Mouse (Mus musculus): ENCODE results near the gene Sel1l3.
A peak's percentile ranks its signal among the peaks of the same experiment; 100 is the strongest.

The Sel1l3 gene

DNA sequence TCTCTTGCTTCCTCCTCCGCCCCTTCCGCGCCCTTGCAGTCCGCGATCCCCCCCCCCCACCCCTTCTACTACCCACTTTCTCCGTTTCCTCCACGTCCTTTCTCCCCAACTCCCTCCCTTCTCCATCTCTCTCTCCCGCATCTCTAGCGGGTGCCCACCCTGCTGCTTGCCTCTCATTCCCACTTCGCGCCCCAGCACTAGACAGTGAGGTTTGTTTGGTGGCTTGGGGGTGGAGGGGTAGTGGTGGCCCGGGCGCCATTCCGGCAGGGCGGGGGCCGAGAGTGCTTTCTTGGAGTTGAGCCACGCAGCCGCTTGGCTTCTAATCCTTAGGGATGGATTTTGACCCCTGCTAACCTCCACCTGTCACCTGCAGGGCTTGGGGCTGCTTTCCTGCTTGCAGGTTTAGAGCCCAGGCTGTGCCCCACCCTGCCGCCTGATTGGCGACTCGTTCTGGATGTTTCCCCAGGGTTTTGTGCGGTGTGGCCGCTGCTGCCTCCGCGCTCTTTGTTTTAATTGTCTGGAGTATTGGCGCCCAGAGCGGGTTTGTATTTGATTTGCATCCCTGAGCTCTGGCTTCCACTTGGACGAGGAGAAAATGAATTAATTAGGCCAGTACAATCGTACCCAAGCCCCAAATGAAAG lies at the start of gene Sel1l3:
Sel1l3 (minus strand) TSS at position 217 of the 642 bp plus-strand sequence.
- peak; percentile 75 for DNase-seq

DNA sequence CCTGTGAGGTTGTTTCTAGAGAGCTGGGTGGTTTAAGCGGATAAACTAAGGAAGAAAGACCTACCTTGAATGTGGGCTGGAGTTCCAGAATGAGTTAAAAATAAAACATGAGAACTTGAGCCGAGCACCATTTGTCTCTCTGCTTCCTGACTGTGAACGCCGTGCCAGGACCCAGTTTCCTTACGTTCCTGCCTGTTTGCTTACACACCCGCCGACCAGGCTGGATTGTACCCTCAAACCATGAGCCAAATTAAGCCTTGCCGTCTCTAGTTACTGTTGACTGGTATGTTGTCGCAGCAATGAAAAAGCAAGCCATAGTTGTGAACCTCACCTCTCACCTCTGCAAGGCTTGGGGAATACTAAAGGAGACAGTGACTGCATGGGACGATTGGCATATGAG lies 48.3 kb upstream of the Sel1l3 start:
- no peak for DNase-seq

DNA sequence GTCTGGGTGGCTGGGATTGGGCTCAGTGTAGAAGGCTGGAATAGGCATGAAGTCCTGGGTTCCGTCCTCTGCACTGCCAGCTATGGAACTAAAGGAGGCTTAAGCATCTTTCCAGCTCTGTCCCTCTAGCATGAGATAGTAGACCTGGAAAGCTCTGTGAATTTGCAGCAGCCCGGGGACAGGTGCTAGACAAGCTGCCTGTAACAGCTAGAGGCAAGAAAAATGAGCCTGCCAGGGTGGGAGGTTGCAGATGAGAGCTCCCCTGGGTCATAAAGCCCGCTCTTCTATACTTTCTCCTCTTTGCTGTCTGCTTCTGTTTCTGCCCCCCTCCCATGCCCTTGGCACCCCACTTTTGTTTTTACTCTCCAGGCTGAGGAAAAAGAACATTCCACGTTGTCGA lies 46.2 kb upstream of the Sel1l3 start:
- DNase-seq = no peak

DNA sequence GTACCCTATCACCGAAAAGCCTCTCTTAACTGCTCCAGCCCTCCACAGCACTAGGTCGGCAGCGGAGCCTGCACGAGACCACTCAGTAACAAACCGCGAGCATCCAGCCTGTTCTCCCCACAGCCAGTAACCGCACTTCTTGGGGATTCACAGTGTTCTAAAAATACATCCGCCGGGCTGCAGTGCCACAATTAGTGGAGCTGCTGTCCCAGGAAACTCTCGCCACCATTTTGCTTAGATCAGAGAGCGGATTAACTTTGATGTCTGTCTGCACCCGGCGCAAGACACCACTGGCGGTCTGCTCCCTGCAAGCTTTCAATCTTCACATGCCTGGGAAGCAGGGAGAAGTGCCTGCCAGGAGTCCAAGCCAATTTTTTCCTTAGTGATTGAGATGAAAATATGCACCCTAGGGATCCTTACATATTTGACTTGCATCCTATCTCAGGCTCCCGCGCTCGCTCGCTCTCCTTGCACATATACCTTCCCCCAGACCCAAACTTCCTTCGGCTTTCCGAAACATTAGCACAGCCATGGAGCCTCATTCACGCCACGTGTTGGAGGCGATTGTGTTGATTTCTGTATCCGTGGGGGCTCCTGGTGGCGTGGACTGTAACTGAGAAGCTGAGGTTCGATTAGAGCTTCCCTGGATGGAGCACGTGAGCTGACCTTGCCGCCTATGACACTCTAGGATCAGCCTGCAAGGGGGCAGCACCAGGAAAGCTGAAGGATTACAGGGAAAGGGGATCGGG lies 44.5 kb upstream of the Sel1l3 start:
- no peak for DNase-seq

DNA sequence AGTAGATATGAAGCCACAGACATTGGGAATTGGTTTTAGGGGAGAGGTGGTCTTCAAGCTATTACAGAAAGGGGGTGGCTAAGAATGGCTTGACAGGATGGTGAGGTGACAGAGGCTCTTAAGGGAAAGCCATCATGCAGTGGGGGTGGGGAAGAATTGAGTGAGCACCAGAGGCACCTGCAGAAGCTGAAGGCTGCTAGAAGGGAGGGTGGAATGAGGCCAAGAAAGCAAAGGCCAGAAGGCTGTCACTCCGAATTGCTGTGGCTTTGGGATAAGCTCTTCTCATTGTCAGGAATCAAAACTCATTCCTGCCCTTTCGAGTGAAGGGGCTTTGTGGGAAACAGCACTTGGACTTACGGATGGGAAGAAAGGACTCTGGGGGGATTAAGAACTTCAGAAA lies 41.1 kb upstream of the Sel1l3 start:
- DNase-seq = no peak

DNA sequence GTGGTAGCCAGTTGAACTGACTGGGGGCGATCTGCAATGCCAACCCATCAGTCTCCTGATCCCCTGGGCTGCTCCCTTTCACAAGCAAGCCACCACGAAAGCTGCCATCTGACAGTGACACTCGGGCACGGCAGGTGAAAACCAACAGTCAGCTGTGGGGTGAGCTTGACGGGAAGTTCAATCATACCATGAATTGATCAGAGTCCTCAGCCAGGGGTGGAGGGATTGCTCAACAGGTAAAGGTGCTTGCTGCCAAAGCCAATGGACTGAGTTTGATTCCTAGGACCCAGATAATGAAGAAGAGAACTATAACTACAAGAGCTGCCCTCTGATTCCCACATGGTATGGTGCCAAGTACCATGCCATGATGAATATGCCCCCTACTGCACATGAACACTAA lies 40.4 kb upstream of the Sel1l3 start:
- no peak for DNase-seq

DNA sequence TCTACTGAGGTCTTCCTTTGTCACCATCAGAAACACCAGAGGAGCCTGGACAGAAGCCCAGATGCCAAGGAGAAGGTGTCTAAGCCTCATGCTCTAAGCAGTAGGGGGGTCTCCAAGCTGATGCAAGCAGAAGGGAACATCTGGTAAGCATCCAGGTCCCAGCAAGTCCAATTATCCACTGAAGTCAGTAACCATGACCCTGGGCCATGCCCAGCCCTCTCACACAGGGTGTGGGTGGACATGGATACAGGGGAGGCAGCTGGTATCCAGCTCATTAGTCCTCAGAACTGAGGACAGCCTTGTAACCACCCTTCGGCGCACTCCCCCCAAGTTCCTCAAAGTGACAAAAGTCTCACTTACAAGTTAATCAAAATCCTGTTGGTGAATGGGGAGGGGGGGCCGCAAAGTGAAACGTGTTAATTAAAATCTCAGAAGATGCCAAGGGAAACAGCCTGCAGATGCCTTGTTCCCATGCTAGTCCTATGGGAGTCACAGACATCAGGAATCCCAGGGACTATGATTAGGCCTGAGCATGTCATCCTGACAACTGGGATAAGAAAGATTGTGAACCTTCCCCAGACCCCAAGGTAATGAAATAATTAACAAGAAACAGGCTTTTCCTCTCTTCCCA lies 35.8 kb upstream of the Sel1l3 start:
- no peak for DNase-seq

DNA sequence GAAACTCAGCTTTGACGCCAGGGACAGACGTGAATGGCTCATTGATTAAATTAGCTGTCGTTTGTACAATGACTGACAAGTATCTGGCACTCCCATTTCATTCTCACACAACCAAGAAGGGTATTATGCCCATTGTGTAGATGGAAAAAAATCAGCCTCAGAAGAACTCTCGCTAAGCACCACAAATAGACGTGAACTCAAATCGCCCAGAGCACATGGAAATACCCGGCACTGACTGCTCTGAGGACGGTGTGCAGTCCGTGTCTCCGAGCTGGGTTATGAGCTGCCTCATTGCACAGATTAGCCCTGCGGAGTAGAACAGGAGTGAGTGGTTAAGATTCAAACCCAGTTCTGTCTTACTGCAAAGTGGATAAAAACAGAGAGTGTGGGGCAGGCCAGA lies 34.8 kb upstream of the Sel1l3 start:
- DNase-seq = no peak

DNA sequence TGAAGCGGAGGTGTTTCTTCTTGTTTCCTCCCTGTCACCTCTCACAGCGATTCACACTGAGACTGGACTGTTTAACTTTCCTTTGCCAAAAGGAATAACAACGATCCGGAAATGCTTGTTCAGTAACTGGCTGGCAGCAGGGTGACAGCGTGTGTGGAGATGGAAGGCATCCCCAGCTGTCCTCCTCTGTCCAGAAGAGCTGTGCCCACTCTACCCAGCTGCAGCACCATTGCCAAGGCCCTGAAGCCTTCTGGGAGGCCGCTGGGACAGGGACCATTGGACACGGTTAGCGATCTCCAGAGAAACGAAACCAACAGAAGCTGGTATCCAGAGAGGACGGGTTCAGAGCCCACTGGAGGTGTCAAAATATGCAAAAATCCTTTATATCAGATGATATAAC lies 30.2 kb upstream of the Sel1l3 start:
- DNase-seq = no peak

DNA sequence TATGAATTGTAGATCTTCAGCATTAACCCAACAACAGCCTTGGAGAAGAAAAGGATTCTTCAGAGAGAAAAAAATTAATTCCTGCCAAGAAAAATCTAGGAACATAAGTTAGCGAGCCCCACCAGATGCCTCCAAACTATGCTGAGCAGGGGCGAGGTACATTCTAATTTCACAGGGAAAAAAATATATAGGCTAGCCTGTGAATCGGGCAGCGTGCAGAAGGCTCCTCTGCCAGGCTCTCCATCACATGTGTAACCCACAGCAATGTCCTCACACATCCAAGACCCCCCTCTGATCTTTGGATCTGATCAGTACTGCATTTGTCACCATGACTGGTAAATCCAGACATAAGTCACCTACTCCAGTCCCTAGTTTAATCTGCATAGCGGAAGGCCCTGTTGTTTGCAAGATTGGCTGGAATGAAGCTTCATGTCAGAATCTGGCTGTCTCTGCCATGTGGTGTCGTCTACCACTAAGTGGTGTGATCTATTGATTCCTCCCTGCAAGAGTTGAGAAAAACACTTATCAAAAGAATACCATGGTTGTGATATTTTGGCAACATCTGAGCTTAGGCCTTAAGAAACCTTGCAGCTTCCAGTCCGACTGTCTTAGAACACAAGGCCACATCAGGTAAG lies 29.3 kb upstream of the Sel1l3 start:
- no peak for DNase-seq

DNA sequence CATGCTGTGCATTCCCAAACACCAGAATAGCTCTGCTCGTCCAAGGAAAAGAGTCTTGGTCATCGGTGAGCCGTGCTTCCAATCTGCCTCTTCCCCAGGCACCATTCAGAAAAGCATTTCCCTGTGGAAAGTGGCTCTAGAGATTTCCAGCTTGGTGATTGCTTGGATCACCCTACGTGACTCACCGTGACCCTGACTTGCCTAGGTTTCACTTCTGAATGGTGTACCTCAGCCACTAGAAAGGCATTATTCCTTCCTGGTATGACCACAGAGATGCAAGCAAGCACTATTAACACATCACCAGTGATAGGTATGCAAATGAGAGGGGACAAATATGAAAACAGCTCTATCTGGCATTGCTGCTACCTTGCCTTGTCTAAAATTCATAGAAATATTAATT lies 28.2 kb upstream of the Sel1l3 start:
- DNase-seq = no peak

DNA sequence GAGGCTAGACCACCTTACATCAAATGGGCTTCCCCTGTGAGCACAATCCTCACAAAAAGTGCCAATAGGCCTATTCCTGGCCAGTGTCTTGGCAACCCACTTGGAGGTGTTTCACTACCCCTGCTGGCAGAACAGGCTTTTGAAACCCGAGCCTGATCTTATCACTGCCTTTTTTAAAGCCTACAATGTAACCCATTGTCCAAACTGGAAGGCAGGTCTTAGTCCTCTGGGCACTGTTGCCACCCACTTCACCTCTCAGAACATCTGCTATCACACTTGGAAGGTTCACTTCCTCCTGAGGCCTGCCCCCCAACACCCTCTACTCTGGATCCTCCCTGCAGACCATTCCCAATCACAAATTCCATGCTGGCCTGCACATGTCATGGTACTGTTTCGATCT lies 27.4 kb upstream of the Sel1l3 start:
- DNase-seq = no peak

DNA sequence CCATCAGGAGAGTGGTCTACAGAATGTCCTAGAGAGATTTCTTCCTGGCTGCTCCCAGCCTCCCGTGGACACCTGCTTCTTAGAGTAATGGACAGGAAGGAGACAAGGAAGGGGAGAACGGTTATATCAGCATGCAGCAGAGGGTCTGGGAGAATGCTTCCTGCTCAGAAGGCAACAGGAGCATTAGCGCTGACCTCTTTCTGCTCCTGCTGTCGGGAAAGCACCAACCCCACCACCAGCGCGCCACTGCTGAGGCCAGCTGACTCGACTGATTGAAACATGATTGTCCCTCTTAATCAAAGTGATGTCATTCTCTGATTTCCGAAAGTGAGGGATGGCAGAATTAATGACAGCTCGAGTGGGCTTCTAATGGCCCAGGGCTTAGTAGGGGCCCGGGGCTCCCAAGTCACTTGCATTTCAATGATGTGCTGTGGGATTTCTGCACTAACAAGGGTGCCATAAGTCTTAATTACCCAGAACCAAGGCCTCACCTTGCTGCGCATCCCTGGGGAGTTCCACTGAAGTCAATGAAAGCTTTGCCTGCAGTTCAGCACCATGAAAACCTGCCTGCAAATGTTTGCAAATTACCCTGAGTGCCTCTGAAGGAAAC lies 26.2 kb upstream of the Sel1l3 start:
- DNase-seq = no peak

DNA sequence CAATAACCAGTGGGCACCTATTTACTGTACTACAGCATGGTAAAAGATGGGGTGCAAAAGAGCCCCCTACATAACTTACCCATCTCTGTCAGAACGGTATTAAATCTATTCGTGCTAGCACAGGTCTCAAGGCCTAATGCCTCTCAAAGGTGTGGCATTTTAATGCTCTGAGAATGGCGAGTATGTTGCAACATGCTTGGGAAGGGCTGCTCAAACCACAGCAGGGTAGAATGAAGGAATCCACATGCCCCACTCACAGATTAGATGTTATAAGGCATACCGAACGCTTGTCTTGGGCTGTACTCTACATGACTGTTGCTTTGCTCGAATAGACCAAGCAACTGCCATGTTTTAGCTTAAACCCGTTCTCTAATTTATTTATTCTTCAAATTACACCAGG lies 25.5 kb upstream of the Sel1l3 start:
- no peak for DNase-seq

DNA sequence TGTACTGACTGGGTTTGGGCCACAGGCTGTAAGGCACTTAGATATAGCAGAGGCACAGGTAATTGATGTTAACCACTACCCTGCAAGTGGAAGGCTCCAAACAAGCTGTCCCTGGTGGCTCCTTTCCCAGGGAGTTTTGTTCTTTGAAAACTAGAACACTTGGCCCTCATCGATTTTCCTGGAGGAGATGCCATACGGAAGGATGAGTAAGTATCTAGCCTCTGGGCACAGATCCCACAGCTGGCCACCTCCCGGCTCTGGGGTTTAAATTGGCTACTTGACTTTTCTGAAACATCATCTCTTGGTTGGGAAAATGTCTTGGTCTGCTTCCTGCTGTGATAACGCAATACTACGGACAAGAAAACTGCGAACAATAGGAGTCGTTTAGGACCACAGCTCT lies 25.0 kb upstream of the Sel1l3 start:
- DNase-seq = no peak

DNA sequence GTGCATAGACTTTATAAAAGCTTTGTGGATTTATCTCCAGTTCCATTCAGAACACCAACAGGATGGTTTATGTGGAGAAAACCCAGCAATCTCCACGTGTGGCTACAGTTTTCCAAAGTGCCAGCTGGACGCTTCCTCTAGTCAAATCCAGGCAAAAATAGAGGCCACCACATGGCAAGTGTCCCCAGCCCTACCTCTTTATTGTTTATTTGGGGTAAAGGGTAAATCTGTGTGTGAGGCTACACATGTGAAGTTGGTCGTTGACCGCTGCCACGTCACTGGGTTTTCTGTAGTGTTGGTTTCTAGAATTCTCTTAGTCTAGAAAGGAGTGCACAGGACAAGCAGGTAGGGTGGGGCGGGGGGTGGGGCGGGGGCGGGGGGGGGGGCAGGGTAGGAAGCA lies 23.0 kb upstream of the Sel1l3 start:
- no peak for DNase-seq

DNA sequence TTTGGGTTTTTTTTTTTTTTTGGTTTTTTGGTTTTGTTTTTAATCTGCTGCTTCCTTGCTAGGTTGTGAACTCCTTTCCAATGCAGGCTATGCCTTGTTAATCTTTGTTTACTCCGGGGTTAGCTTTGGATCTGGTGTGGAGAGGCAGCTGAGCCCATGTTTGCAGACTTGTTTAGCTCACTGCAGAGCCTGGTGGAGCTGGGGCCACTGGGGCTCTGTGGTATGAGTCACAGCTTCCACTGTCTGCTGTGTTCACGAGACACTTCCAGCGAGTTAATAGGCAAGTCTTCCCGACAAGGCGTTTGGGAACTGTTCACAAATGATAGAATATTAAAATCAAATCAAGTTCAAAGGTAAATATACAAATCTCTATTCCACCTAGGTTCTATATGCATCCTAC lies 22.4 kb upstream of the Sel1l3 start:
- no peak for DNase-seq

DNA sequence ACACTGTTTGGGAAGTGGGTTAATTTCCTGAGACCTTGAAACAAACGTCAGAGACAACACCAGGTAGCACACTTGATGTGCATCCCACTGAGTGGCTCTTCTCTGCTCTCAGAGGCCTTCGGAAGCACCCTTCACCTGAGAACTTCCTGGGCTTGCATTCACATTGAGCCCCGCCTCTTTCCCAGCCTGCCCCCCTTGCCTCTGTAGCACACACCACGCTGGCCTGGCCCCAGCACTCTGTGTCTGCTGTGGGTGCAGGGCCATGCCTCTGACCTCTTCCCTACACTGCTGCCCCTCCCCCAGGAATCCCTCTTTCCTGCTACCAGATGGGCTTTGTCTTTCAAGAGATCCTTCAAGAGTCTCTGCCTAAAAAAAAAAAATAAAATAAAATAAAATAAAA lies 21.8 kb upstream of the Sel1l3 start:
- no peak for DNase-seq

DNA sequence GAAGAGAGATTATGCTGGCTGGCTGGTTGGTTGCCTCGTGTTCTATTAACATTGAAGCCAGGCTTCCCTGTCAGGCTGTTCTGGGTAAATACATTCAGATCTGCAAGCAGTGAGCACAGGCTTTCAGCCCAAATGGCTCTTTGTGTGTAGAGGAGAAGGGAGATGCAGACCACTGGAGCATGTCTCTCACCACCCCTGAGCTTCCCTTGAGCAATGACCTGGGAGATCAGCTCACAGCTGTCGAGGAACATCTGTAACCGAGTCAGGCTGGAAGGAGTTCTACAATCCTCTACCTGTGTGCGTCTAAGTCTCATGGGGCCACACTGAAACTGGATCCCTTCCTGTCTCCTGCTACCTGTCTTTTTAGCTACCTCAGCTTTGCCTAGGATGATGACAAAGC lies 16.8 kb upstream of the Sel1l3 start:
- DNase-seq = no peak

DNA sequence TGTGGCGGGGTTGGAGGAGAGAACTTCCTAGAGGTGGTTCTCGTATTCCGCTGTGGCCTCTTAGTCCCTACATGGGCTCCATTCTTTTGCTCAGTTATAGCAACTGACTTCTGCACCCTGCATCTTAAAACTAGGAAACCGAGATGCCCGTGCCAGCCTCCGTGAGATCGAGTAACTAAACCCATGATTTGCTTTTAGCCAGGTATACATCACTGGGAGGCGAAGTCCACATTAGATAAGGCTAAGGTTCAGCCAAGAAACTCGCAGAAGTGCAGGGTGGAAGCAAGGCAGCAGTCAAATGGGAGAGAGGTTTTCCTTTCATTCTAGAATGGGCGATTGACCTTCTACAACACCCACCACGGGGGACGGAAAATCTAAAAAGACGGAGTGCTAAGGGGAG lies 11.7 kb upstream of the Sel1l3 start:
- no peak for DNase-seq

DNA sequence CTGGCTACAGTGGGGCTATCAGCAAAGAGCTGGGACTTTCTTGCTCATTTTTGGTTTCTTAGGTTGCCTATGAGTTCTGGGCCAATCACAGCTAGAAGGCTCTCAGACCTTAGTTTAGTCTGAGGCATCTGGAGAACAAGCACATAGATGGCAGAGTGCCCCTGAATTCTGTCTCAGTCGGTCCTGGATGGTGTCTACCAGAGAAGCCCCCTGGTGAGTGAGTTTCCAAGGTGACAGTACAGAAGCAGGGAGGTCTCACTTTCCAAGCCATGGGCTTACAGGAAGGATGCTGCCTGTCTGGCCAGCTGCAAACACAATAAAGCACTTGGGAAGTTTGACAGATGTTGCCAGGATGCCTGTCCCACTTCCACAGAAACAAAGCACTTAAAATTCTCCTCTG lies 1.1 kb upstream of the Sel1l3 start:
- DNase-seq = no peak

DNA sequence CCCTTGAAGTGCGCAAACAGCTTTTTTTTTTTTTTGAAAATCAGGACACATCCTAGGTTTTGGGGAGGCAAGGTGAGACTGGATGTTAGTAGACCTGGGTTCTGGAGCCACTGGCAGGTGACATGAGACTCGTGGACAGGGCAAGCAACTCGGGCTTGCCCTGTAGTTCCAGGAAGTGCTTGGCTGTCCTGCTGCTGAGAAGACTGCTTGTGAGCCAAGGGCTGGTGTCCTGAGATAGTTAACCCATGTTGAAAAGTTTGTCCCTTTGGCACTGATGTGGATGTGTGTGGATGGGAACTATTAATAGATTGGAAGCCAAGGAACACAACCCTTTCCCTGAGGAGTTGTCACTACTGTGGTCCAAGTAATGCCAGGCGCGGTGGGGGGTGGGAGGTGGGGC lies 635 bp upstream of the Sel1l3 start:
- DNase-seq = no peak

Data from cerebellum, adult 11 months (tissue).